Mouse (Mus musculus): ENCODE results near the gene Mpig6b. TPM values are rescaled to one million over a fixed set of nuclear protein-coding genes. Genes with fewer than 3 reads are reported as not detected.
A peak's percentile ranks its signal among the peaks of the same experiment; 100 is the strongest.

The Mpig6b gene
- total and polyA plus RNA-seq, 2 experiments from 2014 or later = 0.18 TPM; not detected in 1

DNA sequence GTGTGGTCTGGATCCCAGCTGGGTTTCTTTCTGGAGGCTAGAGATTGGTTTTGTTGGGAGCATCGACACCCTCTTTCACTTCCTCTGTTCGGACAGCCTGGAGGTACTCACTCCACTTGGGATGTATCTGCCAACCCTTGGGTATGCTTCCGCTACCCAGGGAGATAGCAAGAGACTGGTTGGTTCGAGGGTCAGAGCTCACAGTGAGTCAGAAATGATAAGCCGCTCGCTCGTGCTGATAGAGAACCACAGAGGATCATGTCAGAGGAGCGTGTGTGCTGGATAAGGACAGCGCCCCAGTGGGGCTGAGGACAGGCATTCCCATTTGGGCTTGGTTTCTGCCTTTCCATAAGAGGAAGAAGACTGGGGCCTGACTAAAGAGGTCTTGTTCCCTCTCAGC lies 13.8 kb upstream of the Mpig6b start:
- DNase-seq (ENCODE audit: low spot score) (no peak), ATAC-seq (no peak)
- no peaks in the 10 kb centered on the region for H3K27me3 ChIP-seq (ENCODE audit: insufficient read depth, low read length)
- H3K4me3 ChIP-seq (ENCODE audit: low read length) = no peak overlapping the region
- H3K36me3 ChIP-seq (ENCODE audit: insufficient read depth, low read length) = no peaks in the 10 kb centered on the region
- TF ChIP-seq CTCF (IDR thresholded peaks at IDR 0.05; ENCODE audit: low read depth) = no peak
- H3K9me3 ChIP-seq (ENCODE audit: low read length) = no peaks in the 10 kb centered on the region
- no peaks in the 10 kb centered on the region for H3K4me1 ChIP-seq (ENCODE audit: insufficient read depth, low read length)
- 64% methylated on average over 9 of the region's 9 CpGs for WGBS
- H3K4me2 ChIP-seq (ENCODE audit: low read depth, low read length) = no peak overlapping the region
- H3K27ac ChIP-seq = no peak overlapping the region
- H3K9ac ChIP-seq (replicated peaks; ENCODE audit: low read length) = no peak overlapping the region

DNA sequence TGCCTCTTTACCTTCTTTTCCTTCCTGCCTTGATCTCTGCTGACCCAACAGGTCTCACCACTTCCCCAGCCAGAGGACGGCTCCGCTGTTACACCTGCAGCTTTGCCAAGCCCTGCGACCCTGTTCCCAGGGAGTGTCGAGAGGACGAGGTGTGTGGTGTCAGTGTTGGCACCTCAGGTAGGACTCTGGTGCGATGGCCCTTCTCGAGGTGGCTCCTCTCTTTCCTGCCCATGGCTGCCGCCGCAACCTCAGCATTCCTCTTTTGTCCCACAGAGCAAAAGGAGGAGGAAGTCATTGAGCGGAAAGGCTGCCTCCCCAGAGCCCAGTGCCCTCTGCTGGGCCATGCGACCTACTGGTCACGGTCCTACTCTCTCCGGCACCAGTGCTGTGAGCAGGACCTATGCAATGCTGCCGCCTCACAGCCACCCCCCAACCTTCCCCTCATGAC lies 11.8 kb upstream of the Mpig6b start, which contains the start of gene Ly6g6d:
TSS of gene Ly6g6d (minus strand) at position 280 of the 448 bp plus-strand sequence.
- 11% methylated on average over 14 of the region's 14 CpGs for WGBS
- Histone ChIP-seq H3K9me3 (ENCODE audit: low read length) (no peaks in the 10 kb centered on the region), H3K4me3 (ENCODE audit: low read length) (peak within 1 kb of the TSS; percentile 20), H3K27me3 (ENCODE audit: insufficient read depth, low read length) (no peaks in the 10 kb centered on the region), H3K36me3 (ENCODE audit: insufficient read depth, low read length) (no peaks in the 10 kb centered on the region), H3K27ac (no peak within 1 kb of the TSS), H3K9ac (replicated peaks; ENCODE audit: low read length) (no peak within 1 kb of the TSS; the same call in 1 of the 2 replicates), H3K4me1 (ENCODE audit: insufficient read depth, low read length) (no peaks in the 10 kb centered on the region), H3K4me2 (ENCODE audit: low read depth, low read length) (peak within 1 kb of the TSS; percentile 49)
- DNase-seq (ENCODE audit: low spot score) = peak; percentile 46
- peak; percentile 68 for TF ChIP-seq CTCF (IDR thresholded peaks at IDR 0.05; ENCODE audit: low read depth)
- peak; percentile 71; the same call in 1 of the 2 replicates for ATAC-seq

DNA sequence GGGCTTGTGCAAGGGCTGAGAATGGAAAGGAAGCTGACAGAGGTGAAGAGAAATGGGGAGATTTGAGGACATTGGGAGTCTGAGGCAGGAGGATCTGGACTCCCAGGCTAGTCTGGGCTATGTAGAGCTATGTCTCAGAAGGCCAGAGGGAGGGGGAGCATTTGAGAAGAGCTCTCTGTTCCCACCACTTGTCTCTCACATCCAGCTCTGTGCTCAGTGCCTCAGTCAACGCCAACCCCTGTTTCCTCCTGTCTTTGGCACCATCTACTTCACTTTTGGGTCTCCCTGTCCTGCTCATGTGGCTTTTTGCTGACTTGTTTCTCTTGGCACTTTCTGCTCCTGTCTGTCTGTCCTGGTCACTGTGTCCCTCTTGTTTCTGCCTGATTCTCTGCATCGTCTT lies 11.3 kb upstream of the Mpig6b start:
- no peak for TF ChIP-seq CTCF (IDR thresholded peaks at IDR 0.05; ENCODE audit: low read depth)
- Histone ChIP-seq H3K36me3 (ENCODE audit: insufficient read depth, low read length) (no peaks in the 10 kb centered on the region), H3K27me3 (ENCODE audit: insufficient read depth, low read length) (no peaks in the 10 kb centered on the region), H3K9me3 (ENCODE audit: low read length) (no peaks in the 10 kb centered on the region), H3K4me2 (ENCODE audit: low read depth, low read length) (peak overlapping the region; percentile 49; the same call in 1 of the 2 replicates), H3K4me3 (ENCODE audit: low read length) (no peak overlapping the region), H3K9ac (replicated peaks; ENCODE audit: low read length) (no peak overlapping the region), H3K27ac (no peak overlapping the region), H3K4me1 (ENCODE audit: insufficient read depth, low read length) (no peaks in the 10 kb centered on the region)
- ATAC-seq (no peak), DNase-seq (ENCODE audit: low spot score) (no peak)
- 39% methylated on average over 2 of the region's 2 CpGs for WGBS

DNA sequence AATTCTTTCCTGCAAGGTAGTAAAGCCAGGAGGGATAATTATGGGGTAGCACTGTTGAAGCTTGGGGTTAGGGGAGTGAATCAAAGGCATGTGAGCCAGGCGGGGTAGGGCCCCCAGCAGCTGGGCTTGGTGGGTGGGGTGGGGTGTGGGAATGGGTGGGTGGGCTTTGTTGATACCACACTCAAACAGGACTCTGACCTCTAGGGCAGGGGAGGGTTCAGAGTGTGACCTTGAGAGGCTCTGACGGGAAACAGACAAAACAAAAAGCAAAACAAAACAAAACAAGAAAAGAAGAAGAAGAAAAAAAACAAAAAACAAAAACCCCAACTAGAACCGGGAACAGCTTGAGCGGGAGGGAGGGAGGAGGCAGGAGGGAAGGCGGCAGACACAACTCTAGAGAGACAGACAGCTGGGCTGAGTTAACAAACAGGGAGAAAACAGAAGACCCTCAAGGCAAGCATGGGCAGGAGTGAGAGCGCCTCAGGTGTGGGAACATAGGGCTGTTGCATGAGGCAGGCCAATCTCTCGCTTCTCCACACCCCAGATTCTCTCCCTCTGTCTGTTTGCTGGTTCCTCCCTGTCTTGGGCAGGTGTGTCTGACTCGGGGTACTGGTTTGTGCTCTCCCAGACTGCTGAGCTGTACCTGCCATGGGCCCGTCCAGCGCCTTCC lies 10.7 kb upstream of the Mpig6b start, which contains the start of gene Ly6g6e:
TSS of gene Ly6g6e (plus strand) at position 396 of the 670 bp plus-strand sequence.
- no peak for TF ChIP-seq CTCF (IDR thresholded peaks at IDR 0.05; ENCODE audit: low read depth)
- Histone ChIP-seq H3K27me3 (ENCODE audit: insufficient read depth, low read length) (no peaks in the 10 kb centered on the region), H3K9me3 (ENCODE audit: low read length) (no peaks in the 10 kb centered on the region), H3K27ac (no peak within 1 kb of the TSS), H3K4me2 (ENCODE audit: low read depth, low read length) (peak within 1 kb of the TSS; percentile 49), H3K36me3 (ENCODE audit: insufficient read depth, low read length) (no peaks in the 10 kb centered on the region), H3K4me3 (ENCODE audit: low read length) (peak within 1 kb of the TSS; percentile 20), H3K4me1 (ENCODE audit: insufficient read depth, low read length) (no peaks in the 10 kb centered on the region), H3K9ac (replicated peaks; ENCODE audit: low read length) (no peak within 1 kb of the TSS; the same call in 1 of the 2 replicates)
- no peak for ATAC-seq
- DNase-seq (ENCODE audit: low spot score) = no peak
- WGBS = 47% methylated on average over 10 of the region's 10 CpGs

DNA sequence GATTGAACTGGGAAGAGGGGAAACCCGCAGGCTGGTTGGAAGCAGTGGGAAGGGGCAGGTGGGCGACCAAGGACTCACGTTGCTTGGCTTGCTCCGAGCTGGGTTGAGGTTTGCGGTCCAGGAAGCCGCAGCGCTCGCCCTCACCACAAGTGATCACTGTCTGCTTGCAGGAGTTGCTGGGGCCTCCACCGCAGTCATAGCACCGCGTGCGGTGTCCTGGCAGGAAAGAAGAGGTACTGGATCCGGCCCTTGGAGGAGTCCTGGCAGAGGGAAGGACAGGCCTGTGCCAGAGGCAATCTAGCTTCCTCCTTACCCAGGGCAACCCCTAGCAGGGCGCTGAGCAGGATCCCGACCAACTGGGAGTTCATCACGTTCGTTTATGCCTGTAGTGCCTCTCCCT lies 8.1 kb upstream of the Mpig6b start:
- H3K36me3 ChIP-seq (ENCODE audit: insufficient read depth, low read length) = no peaks in the 10 kb centered on the region
- DNase-seq (ENCODE audit: low spot score) = no peak
- no peaks in the 10 kb centered on the region for H3K9me3 ChIP-seq (ENCODE audit: low read length)
- no peak overlapping the region for H3K4me2 ChIP-seq (ENCODE audit: low read depth, low read length)
- H3K4me1 ChIP-seq (ENCODE audit: insufficient read depth, low read length) = no peaks in the 10 kb centered on the region
- no peak overlapping the region for H3K4me3 ChIP-seq (ENCODE audit: low read length)
- H3K9ac ChIP-seq (replicated peaks; ENCODE audit: low read length) = no peak overlapping the region
- 42% methylated on average over 17 of the region's 17 CpGs for WGBS
- ATAC-seq = no peak
- TF ChIP-seq CTCF (IDR thresholded peaks at IDR 0.05; ENCODE audit: low read depth) = no peak
- no peaks in the 10 kb centered on the region for H3K27me3 ChIP-seq (ENCODE audit: insufficient read depth, low read length)
- no peak overlapping the region for H3K27ac ChIP-seq

DNA sequence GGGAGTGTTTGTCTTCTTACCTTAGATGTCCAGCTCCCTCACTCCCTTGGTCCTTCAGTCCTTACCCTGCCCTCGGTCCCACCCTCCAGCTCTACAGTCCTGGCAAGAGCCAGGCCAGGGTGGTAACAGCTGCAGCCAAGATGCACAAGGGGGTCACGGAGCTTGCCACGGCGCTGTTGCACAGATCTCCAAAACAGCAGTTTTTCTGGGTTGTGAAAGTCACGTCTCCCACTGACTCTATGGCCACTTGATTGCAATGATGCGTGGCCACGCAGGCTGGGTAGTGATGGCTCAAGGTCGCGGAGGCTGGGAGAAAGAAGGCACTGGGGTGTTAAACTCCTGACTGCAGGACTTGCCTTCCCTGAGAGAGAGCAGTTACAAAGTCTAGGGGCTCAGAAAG lies 5.5 kb upstream of the Mpig6b start:
- 74% methylated on average over 9 of the region's 9 CpGs for WGBS
- no peak overlapping the region for H3K4me3 ChIP-seq (ENCODE audit: low read length)
- no peak overlapping the region for H3K4me2 ChIP-seq (ENCODE audit: low read depth, low read length)
- H3K9ac ChIP-seq (replicated peaks; ENCODE audit: low read length) = no peak overlapping the region
- no peaks in the 10 kb centered on the region for H3K36me3 ChIP-seq (ENCODE audit: insufficient read depth, low read length)
- no peak for TF ChIP-seq CTCF (IDR thresholded peaks at IDR 0.05; ENCODE audit: low read depth)
- no peaks in the 10 kb centered on the region for H3K27me3 ChIP-seq (ENCODE audit: insufficient read depth, low read length)
- DNase-seq (ENCODE audit: low spot score) = no peak
- no peaks in the 10 kb centered on the region for H3K4me1 ChIP-seq (ENCODE audit: insufficient read depth, low read length)
- H3K9me3 ChIP-seq (ENCODE audit: low read length) = no peaks in the 10 kb centered on the region
- ATAC-seq = no peak
- H3K27ac ChIP-seq = no peak overlapping the region
